Mouse (Mus musculus) olfactory bulb, adult 2 months (tissue): ENCODE measurements around the gene Relb.

Experiments used
- CTCF ChIP-seq: fragments of 200-500 bp; IDR thresholded peaks from 2 replicates; pipeline ENCODE4 v1.5.1; 2012; ENCODE audit warnings: low read depth, mild to moderate bottlenecking, low read length, moderate library complexity; ENCODE audit not compliant: insufficient read depth
- POLR2A ChIP-seq: fragments of 200-500 bp; IDR thresholded peaks from 2 replicates; pipeline ENCODE4 v1.6.1; 2012; ENCODE audit warnings: mild to moderate bottlenecking, low read depth, low read length, moderate library complexity; ENCODE audit not compliant: insufficient read depth

GRCm38 (mm10) chr7:19615036-19615577 is 14.1 kb downstream of the Relb start:
- TF ChIP-seq CTCF (no peak), POLR2A (no peak)
